Mouse (Mus musculus) brain, embryonic 18.5 days (tissue): ENCODE results near the gene Ptov1.

ENCODE experiments used
- DNase-seq: peaks from one replicate; pipeline ENCODE4 v3.0.0-alpha.2; 2012; ENCODE audit warnings: low read depth, low spot score

The Ptov1 gene

GRCm38 (mm10) chr7:44814952-44815553, 54.5 kb downstream of the Ptov1 start:
- no peak for DNase-seq

DNA sequence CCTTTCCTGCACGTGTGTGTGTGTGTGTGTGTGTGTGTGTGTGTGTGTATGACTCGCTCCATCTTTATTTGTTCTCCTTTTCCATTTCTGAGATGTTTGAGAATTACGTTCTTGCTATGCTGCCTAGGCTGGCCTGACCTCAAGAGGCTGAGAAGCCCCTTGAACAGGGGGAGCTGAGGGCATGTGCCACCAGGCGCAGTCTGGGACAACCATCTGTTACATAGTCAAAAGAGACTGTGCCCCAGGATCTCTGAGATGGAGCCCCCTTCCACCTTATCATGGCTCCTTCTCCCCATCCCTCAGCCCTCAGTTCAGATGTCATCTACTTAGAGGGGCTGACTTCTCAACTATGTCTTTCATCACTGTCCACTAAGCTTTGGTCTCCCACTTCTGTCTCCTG, 55.2 kb downstream of the Ptov1 start:
- DNase-seq, result no peak

DNA sequence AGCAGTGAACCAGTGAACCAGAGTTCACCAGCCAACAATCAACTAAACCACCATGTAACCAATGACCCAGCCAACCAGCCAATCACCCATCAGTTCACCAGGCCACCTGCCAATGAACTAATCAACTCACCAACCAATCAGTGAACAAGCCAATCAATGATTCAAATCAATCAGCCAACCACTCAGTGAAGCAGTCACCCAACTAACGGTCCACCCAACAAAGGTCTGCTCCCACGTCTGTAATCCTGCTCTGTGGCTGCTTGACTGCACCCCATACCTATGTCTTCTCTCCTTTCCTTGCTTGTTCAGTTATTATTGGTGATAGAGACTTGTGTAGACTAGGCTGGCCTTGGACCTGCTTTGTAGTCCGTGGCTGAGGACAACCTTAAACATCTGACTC, 55.6 kb downstream of the Ptov1 start:
- DNase-seq, result no peak
